Mouse (Mus musculus): ENCODE measurements around the gene Ppfibp1. TPM values are rescaled to one million over a fixed set of nuclear protein-coding genes. Genes with fewer than 3 reads are reported as not detected.

Gene Ppfibp1
- polyA plus RNA-seq, 1 experiment from 2014 or later = 68.3 TPM

- 39% methylated on average over 3 of the region's 3 CpGs for WGBS
- peaks cover 47% of the 10 kb centered on the region for H3K4me1 ChIP-seq
- no peaks in the 10 kb centered on the region for H3K27me3 ChIP-seq
- ATAC-seq (replicated peaks; ENCODE audit: low FRiP score) = no peak
- no peak overlapping the region for H3K4me3 ChIP-seq (replicated peaks)
- H3K9me3 ChIP-seq (replicated peaks) = no peaks in the 10 kb centered on the region
- H3K36me3 ChIP-seq = no peaks in the 10 kb centered on the region
- no peak overlapping the region for H3K9ac ChIP-seq
- no peak overlapping the region for H3K4me2 ChIP-seq
- H3K27ac ChIP-seq = 0 out of 2 replicates have a peak overlapping the region, but pooled peaks have one; percentile 46
These were observed 39.8 kb downstream of the Ppfibp1 start for GRCm38 (mm10) chr6:146928108-146928507.

DNA sequence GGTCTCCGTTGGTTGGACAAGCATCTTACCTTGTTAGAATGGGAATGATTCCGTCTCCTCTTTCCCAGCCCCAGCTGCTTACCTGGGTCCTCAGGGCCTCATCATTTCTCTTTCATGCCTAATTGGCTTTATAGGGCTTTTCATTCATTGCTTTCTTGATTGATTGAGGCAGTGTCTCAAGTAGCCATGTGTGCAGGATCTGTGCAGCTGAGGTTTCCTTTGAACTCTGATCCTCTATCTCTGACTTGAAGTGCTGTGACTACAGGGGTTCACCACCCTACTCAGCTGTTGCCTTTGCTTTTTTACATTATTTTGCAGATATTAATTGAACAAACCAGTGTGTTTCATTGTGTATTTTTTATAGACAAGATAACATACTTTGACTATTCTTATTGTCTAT is 40.7 kb downstream of the Ppfibp1 start:
- Histone ChIP-seq H3K27ac (no peak overlapping the region), H3K4me1 (peaks cover 49% of the 10 kb centered on the region), H3K36me3 (no peaks in the 10 kb centered on the region), H3K4me3 (replicated peaks) (no peak overlapping the region), H3K9me3 (replicated peaks) (no peaks in the 10 kb centered on the region), H3K4me2 (no peak overlapping the region), H3K9ac (no peak overlapping the region), H3K27me3 (no peaks in the 10 kb centered on the region)
- ATAC-seq (replicated peaks; ENCODE audit: low FRiP score) = peak; percentile 50
- WGBS = 35% methylated on average over 2 of the region's 2 CpGs

GRCm38 (mm10) chr6:146933123-146933522 is 44.8 kb downstream of the Ppfibp1 start:
- Histone ChIP-seq H3K27me3 (no peaks in the 10 kb centered on the region), H3K27ac (peak overlapping the region; percentile 52), H3K9me3 (replicated peaks) (no peaks in the 10 kb centered on the region), H3K4me3 (replicated peaks) (no peak overlapping the region), H3K9ac (no peak overlapping the region), H3K4me2 (no peak overlapping the region), H3K4me1 (peaks cover 31% of the 10 kb centered on the region), H3K36me3 (no peaks in the 10 kb centered on the region)
- ATAC-seq (replicated peaks; ENCODE audit: low FRiP score) = peak; percentile 50
- 31% methylated on average over 6 of the region's 6 CpGs for WGBS

- Histone ChIP-seq H3K9ac (no peak overlapping the region), H3K27me3 (no peaks in the 10 kb centered on the region), H3K4me2 (no peak overlapping the region), H3K27ac (no peak overlapping the region), H3K36me3 (peaks cover 19% of the 10 kb centered on the region), H3K4me1 (peaks cover 15% of the 10 kb centered on the region), H3K4me3 (replicated peaks) (no peak overlapping the region), H3K9me3 (replicated peaks) (no peaks in the 10 kb centered on the region)
- 77% methylated on average over 6 of the region's 6 CpGs for WGBS
- ATAC-seq (replicated peaks; ENCODE audit: low FRiP score) = no peak
These were observed 47.7 kb downstream of the Ppfibp1 start for GRCm38 (mm10) chr6:146935957-146936356.

DNA sequence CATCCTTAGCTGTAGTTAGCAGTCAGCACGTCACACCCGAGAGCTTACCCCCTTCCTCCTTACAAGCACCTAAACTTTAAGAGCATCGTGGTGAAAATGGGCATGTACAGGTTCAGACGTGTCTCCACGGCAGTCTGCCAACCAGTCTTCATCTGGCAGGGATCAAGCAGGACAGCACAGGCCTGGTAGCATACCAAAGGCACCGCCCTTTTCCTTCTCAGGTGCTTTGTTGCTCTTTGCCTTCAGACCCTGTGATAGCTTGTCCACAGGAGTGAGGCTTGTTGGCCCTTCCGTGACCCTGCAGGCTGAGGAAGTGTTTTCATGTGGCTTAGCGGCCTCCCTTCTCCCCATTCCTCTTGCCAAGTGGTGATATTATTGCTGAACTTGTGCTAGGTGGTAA is 50.7 kb downstream of the Ppfibp1 start:
- no peak overlapping the region for H3K4me2 ChIP-seq
- H3K27me3 ChIP-seq = no peaks in the 10 kb centered on the region
- H3K4me3 ChIP-seq (replicated peaks) = no peak overlapping the region
- no peaks in the 10 kb centered on the region for H3K9me3 ChIP-seq (replicated peaks)
- H3K27ac ChIP-seq = no peak overlapping the region
- peaks cover 19% of the 10 kb centered on the region for H3K36me3 ChIP-seq
- ATAC-seq (replicated peaks; ENCODE audit: low FRiP score) = 0 out of 2 replicates have a peak, but pooled peaks have one; percentile 20
- H3K4me1 ChIP-seq = peaks cover 11% of the 10 kb centered on the region; the same call in 1 of the 2 replicates
- H3K9ac ChIP-seq = no peak overlapping the region
- WGBS = 77% methylated on average over 8 of the region's 8 CpGs

- ATAC-seq (replicated peaks; ENCODE audit: low FRiP score) = no peak
- WGBS = 70% methylated on average over 7 of the region's 7 CpGs
- Histone ChIP-seq H3K4me3 (replicated peaks) (no peak overlapping the region), H3K4me2 (no peak overlapping the region), H3K27ac (no peak overlapping the region), H3K36me3 (peaks cover 19% of the 10 kb centered on the region), H3K4me1 (peaks cover 35% of the 10 kb centered on the region), H3K9ac (no peak overlapping the region), H3K9me3 (replicated peaks) (no peaks in the 10 kb centered on the region), H3K27me3 (no peaks in the 10 kb centered on the region)
These were observed 53.4 kb downstream of the Ppfibp1 start for GRCm38 (mm10) chr6:146941505-146942275.

- H3K9me3 ChIP-seq (replicated peaks) = no peaks in the 10 kb centered on the region
These were observed 55.7 kb downstream of the Ppfibp1 start for GRCm38 (mm10) chr6:146944009-146944408.

GRCm38 (mm10) chr6:146944830-146945229 is 56.5 kb downstream of the Ppfibp1 start:
- Histone ChIP-seq H3K9me3 (replicated peaks) (no peaks in the 10 kb centered on the region), H3K27me3 (no peaks in the 10 kb centered on the region), H3K4me1 (peaks cover 58% of the 10 kb centered on the region), H3K4me3 (replicated peaks) (no peak overlapping the region), H3K36me3 (peaks cover 8% of the 10 kb centered on the region; the same call in 1 of the 2 replicates), H3K27ac (peak overlapping the region; percentile 88), H3K9ac (no peak overlapping the region), H3K4me2 (no peak overlapping the region)
- WGBS = 73% methylated on average over 4 of the region's 4 CpGs
- ATAC-seq (replicated peaks; ENCODE audit: low FRiP score) = no peak

More at GRCm38 (mm10) chr6:146944009-146944408, 55.7 kb downstream of the Ppfibp1 start:
- Histone ChIP-seq H3K27me3 (no peaks in the 10 kb centered on the region), H3K9ac (no peak overlapping the region), H3K4me2 (no peak overlapping the region), H3K27ac (no peak overlapping the region), H3K36me3 (peaks cover 17% of the 10 kb centered on the region), H3K4me3 (replicated peaks) (no peak overlapping the region), H3K4me1 (peaks cover 53% of the 10 kb centered on the region)
- ATAC-seq (replicated peaks; ENCODE audit: low FRiP score) = no peak

DNA sequence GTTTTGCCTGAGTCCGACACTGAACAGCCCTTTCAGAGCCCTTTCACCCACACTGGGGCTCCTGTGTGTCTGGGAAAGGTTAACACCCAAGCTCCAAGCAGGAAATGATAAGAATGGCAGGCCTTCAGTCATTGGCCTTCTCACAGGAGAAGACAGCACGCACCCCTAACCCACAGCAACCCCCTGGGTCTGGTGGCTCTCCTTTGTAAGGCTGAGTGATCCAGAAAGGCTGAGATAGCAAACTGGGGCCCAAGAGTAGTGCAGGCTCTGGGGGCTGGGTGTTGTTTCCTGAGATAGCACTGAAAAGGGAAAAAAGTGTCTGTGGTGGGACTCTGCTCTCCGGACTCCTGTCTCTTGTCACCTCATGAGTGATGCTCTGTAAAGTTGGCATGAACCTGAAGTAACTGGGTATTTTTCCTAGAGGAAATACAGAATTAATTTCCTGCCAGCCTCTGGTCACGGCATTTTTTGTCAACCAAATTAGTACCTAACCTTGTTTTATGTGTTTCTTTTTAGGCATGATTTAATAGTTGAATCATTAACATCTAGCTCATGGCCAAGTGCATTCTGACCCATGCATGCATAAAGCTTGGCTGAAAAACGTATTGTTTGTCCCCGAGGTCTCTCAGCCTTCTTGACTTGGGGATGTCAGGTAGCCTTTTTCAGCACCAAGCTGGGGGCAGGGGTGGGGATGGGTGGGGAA is 58.2 kb downstream of the Ppfibp1 start:
- H3K27ac ChIP-seq = peak overlapping the region; percentile 88
- H3K36me3 ChIP-seq = no peaks in the 10 kb centered on the region
- no peak overlapping the region for H3K9ac ChIP-seq
- H3K27me3 ChIP-seq = no peaks in the 10 kb centered on the region
- peaks cover 64% of the 10 kb centered on the region for H3K4me1 ChIP-seq
- H3K4me3 ChIP-seq (replicated peaks) = no peak overlapping the region
- H3K4me2 ChIP-seq = 0 out of 2 replicates have a peak overlapping the region, but pooled peaks have one; percentile 12
- ATAC-seq (replicated peaks; ENCODE audit: low FRiP score) = peak; percentile 50
- WGBS = 35% methylated on average over 6 of the region's 6 CpGs
- no peaks in the 10 kb centered on the region for H3K9me3 ChIP-seq (replicated peaks)

GRCm38 (mm10) chr6:146947186-146947585 is 58.9 kb downstream of the Ppfibp1 start:
- peak overlapping the region; percentile 23; the same call in 1 of the 2 replicates for H3K4me2 ChIP-seq
- H3K4me1 ChIP-seq = peaks cover 68% of the 10 kb centered on the region
- no peaks in the 10 kb centered on the region for H3K27me3 ChIP-seq
- no peak overlapping the region for H3K9ac ChIP-seq
- peak; percentile 79 for ATAC-seq (replicated peaks; ENCODE audit: low FRiP score)
- no peaks in the 10 kb centered on the region for H3K9me3 ChIP-seq (replicated peaks)
- WGBS = 46% methylated on average over 4 of the region's 4 CpGs
- peak overlapping the region; percentile 88 for H3K27ac ChIP-seq
- H3K4me3 ChIP-seq (replicated peaks) = no peak overlapping the region
- H3K36me3 ChIP-seq = no peaks in the 10 kb centered on the region

DNA sequence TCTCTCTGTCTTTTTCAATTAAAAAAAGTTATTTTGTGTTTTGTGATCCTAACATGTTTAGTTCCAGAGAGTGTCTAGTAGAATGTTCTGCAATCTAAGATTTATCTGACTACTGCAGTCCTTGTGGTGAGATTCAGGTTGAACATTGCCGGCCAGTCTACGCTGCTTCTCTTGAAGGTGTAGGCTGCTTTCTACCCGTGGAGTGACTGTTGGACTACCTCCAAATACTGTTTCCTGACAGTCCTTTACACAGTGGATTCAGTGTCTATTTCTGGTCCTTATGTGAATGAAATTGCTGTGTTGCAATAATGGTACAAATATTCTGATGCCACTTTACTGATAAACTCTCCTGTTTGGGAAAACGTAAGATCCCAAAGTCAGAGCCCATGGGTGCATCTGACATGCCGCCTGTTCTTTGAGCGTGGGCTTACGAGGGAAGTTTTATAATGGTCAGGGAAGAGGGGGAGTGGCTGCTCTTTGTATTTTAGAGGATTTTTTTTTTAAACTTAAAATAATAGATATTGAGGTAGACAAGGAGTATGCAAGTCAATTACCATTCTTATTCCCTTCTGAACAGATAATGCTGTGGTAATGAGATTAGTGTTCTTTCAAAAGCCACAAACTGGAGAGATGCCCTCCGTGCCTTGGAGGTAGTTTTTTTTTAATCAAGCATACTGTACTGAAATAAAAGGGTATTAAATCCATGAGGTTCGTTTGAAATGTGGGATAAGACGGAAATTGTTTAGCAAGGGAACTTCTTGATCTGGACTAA is 61.6 kb downstream of the Ppfibp1 start:
- Histone ChIP-seq H3K27ac (peak overlapping the region; percentile 29; the same call in 1 of the 2 replicates), H3K27me3 (no peaks in the 10 kb centered on the region), H3K4me2 (no peak overlapping the region), H3K4me1 (peaks cover 54% of the 10 kb centered on the region), H3K36me3 (no peaks in the 10 kb centered on the region), H3K9ac (no peak overlapping the region), H3K9me3 (replicated peaks) (no peaks in the 10 kb centered on the region), H3K4me3 (replicated peaks) (no peak overlapping the region)
- ATAC-seq (replicated peaks; ENCODE audit: low FRiP score) = no peak
- 53% methylated on average over 10 of the region's 10 CpGs for WGBS

GRCm38 (mm10) chr6:146950454-146950832 is 62.2 kb downstream of the Ppfibp1 start:
- H3K4me1 ChIP-seq = peaks cover 52% of the 10 kb centered on the region
- 32% methylated on average over 1 of the region's 1 CpGs for WGBS
- H3K4me3 ChIP-seq (replicated peaks) = no peak overlapping the region

More at GRCm38 (mm10) chr6:146950454-146950832, 62.2 kb downstream of the Ppfibp1 start:
- no peak overlapping the region for H3K27ac ChIP-seq
- H3K9me3 ChIP-seq (replicated peaks) = no peaks in the 10 kb centered on the region
- no peak for ATAC-seq (replicated peaks; ENCODE audit: low FRiP score)
- no peak overlapping the region for H3K9ac ChIP-seq
- no peaks in the 10 kb centered on the region for H3K36me3 ChIP-seq
- H3K27me3 ChIP-seq = no peaks in the 10 kb centered on the region
- H3K4me2 ChIP-seq = no peak overlapping the region
